Mouse (Mus musculus): ENCODE data around the gene Papolb. TPM values are rescaled to one million over a fixed set of nuclear protein-coding genes. Genes with fewer than 3 reads are reported as not detected.
A peak's percentile ranks its signal among the peaks of the same experiment; 100 is the strongest.

Gene Papolb
- polyA plus RNA-seq, 1 experiment from 2014 or later: 0.05 TPM

GRCm38 (mm10) chr5:142549441-142549840, 19.6 kb upstream of the Papolb start:
- Histone ChIP-seq H3K4me2 (no peak overlapping the region), H3K4me1 (peaks cover 30% of the 10 kb centered on the region), H3K9ac (no peak overlapping the region), H3K27ac (peak overlapping the region; percentile 63), H3K36me3 (no peaks in the 10 kb centered on the region), H3K9me3 (no peaks in the 10 kb centered on the region), H3K4me3 (0 out of 2 replicates have a peak overlapping the region, but pooled peaks have one; percentile 68), H3K27me3 (peaks cover 9% of the 10 kb centered on the region; the same call in 1 of the 2 replicates)
- ATAC-seq (ENCODE audit: insufficient number of reproducible peaks, low FRiP score, low TSS enrichment, low read depth): no peak
- 41% methylated on average over 9 of the region's 9 CpGs for WGBS

- no peak overlapping the region for H3K27ac ChIP-seq
These were observed 17.2 kb upstream of the Papolb start for GRCm38 (mm10) chr5:142547066-142547465.

GRCm38 (mm10) chr5:142546344-142546743, 16.5 kb upstream of the Papolb start:
- Histone ChIP-seq H3K4me3 (no peak overlapping the region), H3K4me2 (no peak overlapping the region), H3K4me1 (peaks cover 30% of the 10 kb centered on the region), H3K9ac (no peak overlapping the region), H3K27ac (no peak overlapping the region), H3K9me3 (no peaks in the 10 kb centered on the region), H3K27me3 (peaks cover 9% of the 10 kb centered on the region; the same call in 1 of the 2 replicates), H3K36me3 (no peaks in the 10 kb centered on the region)
- no peak for ATAC-seq (ENCODE audit: insufficient number of reproducible peaks, low FRiP score, low TSS enrichment, low read depth)
- WGBS: 33% methylated on average over 5 of the region's 5 CpGs

More at GRCm38 (mm10) chr5:142547066-142547465, 17.2 kb upstream of the Papolb start:
- H3K36me3 ChIP-seq: no peaks in the 10 kb centered on the region
- ATAC-seq (ENCODE audit: insufficient number of reproducible peaks, low FRiP score, low TSS enrichment, low read depth): no peak
- H3K4me1 ChIP-seq: peaks cover 30% of the 10 kb centered on the region
- no peak overlapping the region for H3K4me2 ChIP-seq
- H3K27me3 ChIP-seq: peaks cover 9% of the 10 kb centered on the region; the same call in 1 of the 2 replicates
- H3K9me3 ChIP-seq: no peaks in the 10 kb centered on the region
- WGBS: 79% methylated on average over 3 of the region's 3 CpGs
- no peak overlapping the region for H3K4me3 ChIP-seq
- H3K9ac ChIP-seq: no peak overlapping the region

GRCm38 (mm10) chr5:142545014-142545795, 15.3 kb upstream of the Papolb start:
- Histone ChIP-seq H3K36me3 (no peaks in the 10 kb centered on the region), H3K4me3 (no peak overlapping the region), H3K9ac (no peak overlapping the region), H3K9me3 (no peaks in the 10 kb centered on the region), H3K4me2 (no peak overlapping the region), H3K27me3 (0 out of 2 replicates have a peak, but pooled peaks cover under 1% of the 10 kb centered on the region), H3K4me1 (peaks cover 20% of the 10 kb centered on the region), H3K27ac (peak overlapping the region; percentile 27; the same call in 1 of the 2 replicates)
- no peak for ATAC-seq (ENCODE audit: insufficient number of reproducible peaks, low FRiP score, low TSS enrichment, low read depth)
- WGBS: 46% methylated on average over 5 of the region's 5 CpGs

- 62% methylated on average over 3 of the region's 3 CpGs for WGBS
- no peak overlapping the region for H3K27ac ChIP-seq
- H3K4me1 ChIP-seq: no peaks in the 10 kb centered on the region
- no peaks in the 10 kb centered on the region for H3K9me3 ChIP-seq
- H3K4me3 ChIP-seq: no peak overlapping the region
- no peak overlapping the region for H3K4me2 ChIP-seq
- H3K27me3 ChIP-seq: no peaks in the 10 kb centered on the region
- no peak overlapping the region for H3K9ac ChIP-seq
- ATAC-seq (ENCODE audit: insufficient number of reproducible peaks, low FRiP score, low TSS enrichment, low read depth): no peak
- no peaks in the 10 kb centered on the region for H3K36me3 ChIP-seq
These were observed 7.4 kb upstream of the Papolb start for GRCm38 (mm10) chr5:142537286-142537685.

- Histone ChIP-seq H3K36me3 (no peaks in the 10 kb centered on the region), H3K27ac (no peak overlapping the region), H3K4me2 (no peak overlapping the region), H3K4me1 (no peaks in the 10 kb centered on the region), H3K27me3 (peaks cover 7% of the 10 kb centered on the region), H3K4me3 (no peak overlapping the region), H3K9me3 (no peaks in the 10 kb centered on the region), H3K9ac (no peak overlapping the region)
- WGBS: 64% methylated on average over 4 of the region's 4 CpGs
- no peak for ATAC-seq (ENCODE audit: insufficient number of reproducible peaks, low FRiP score, low TSS enrichment, low read depth)
These were observed 5.5 kb upstream of the Papolb start for GRCm38 (mm10) chr5:142535388-142535787.

GRCm38 (mm10) chr5:142524711-142525464, 5.0 kb downstream of the Papolb start:
- Histone ChIP-seq H3K27me3 (peaks cover 13% of the 10 kb centered on the region), H3K36me3 (no peaks in the 10 kb centered on the region), H3K4me2 (no peak overlapping the region), H3K4me3 (no peak overlapping the region), H3K27ac (no peak overlapping the region), H3K9me3 (no peaks in the 10 kb centered on the region), H3K9ac (no peak overlapping the region), H3K4me1 (no peaks in the 10 kb centered on the region)
- no peak for ATAC-seq (ENCODE audit: insufficient number of reproducible peaks, low FRiP score, low TSS enrichment, low read depth)
- WGBS: 77% methylated on average over 8 of the region's 8 CpGs

- H3K4me2 ChIP-seq: no peak overlapping the region
- no peaks in the 10 kb centered on the region for H3K27me3 ChIP-seq
- H3K9me3 ChIP-seq: no peaks in the 10 kb centered on the region
- H3K4me1 ChIP-seq: peaks cover 5% of the 10 kb centered on the region; the same call in 1 of the 2 replicates
- 82% methylated on average over 11 of the region's 11 CpGs for WGBS
- no peak overlapping the region for H3K27ac ChIP-seq
- no peaks in the 10 kb centered on the region for H3K36me3 ChIP-seq
- no peak overlapping the region for H3K4me3 ChIP-seq
- H3K9ac ChIP-seq: no peak overlapping the region
- no peak for ATAC-seq (ENCODE audit: insufficient number of reproducible peaks, low FRiP score, low TSS enrichment, low read depth)
These were observed 8.5 kb downstream of the Papolb start for GRCm38 (mm10) chr5:142521195-142521866.

GRCm38 (mm10) chr5:142520360-142520759, 9.5 kb downstream of the Papolb start:
- Histone ChIP-seq H3K36me3 (no peaks in the 10 kb centered on the region), H3K27ac (no peak overlapping the region), H3K27me3 (no peaks in the 10 kb centered on the region), H3K4me1 (peaks cover 5% of the 10 kb centered on the region; the same call in 1 of the 2 replicates), H3K4me3 (no peak overlapping the region), H3K4me2 (no peak overlapping the region), H3K9ac (no peak overlapping the region), H3K9me3 (no peaks in the 10 kb centered on the region)
- no peak for ATAC-seq (ENCODE audit: insufficient number of reproducible peaks, low FRiP score, low TSS enrichment, low read depth)
- WGBS: 77% methylated on average over 4 of the region's 4 CpGs

GRCm38 (mm10) chr5:142518973-142519372, 10.9 kb downstream of the Papolb start:
- Histone ChIP-seq H3K9me3 (no peaks in the 10 kb centered on the region), H3K4me2 (no peak overlapping the region), H3K27me3 (no peaks in the 10 kb centered on the region), H3K4me1 (peaks cover 5% of the 10 kb centered on the region; the same call in 1 of the 2 replicates), H3K27ac (no peak overlapping the region), H3K4me3 (no peak overlapping the region), H3K36me3 (no peaks in the 10 kb centered on the region), H3K9ac (no peak overlapping the region)
- ATAC-seq (ENCODE audit: insufficient number of reproducible peaks, low FRiP score, low TSS enrichment, low read depth): no peak
- WGBS: 54% methylated on average over 6 of the region's 6 CpGs

- Histone ChIP-seq H3K27me3 (no peaks in the 10 kb centered on the region), H3K27ac (no peak overlapping the region), H3K4me3 (no peak overlapping the region), H3K9ac (no peak overlapping the region), H3K4me1 (peaks cover 7% of the 10 kb centered on the region), H3K9me3 (no peaks in the 10 kb centered on the region), H3K4me2 (no peak overlapping the region), H3K36me3 (no peaks in the 10 kb centered on the region)
- ATAC-seq (ENCODE audit: insufficient number of reproducible peaks, low FRiP score, low TSS enrichment, low read depth): no peak
- WGBS: 70% methylated on average over 4 of the region's 4 CpGs
These were observed 17.8 kb downstream of the Papolb start for GRCm38 (mm10) chr5:142512112-142512511.
